Mouse (Mus musculus) kidney, postnatal 36 days (tissue): ENCODE results near the gene 4933415F23Rik.
A peak's percentile ranks its signal among the peaks of the same experiment; 100 is the strongest.

Source experiments
- DNase-seq, 2 experiments: peaks; one replicate each; pipeline ENCODE4 v3.0.0; 2021 to 2022; ENCODE audit warnings: mixed read lengths in 2 of 2

4933415F23Rik gene

GRCm38 (mm10) chr1:23102021-23102420 lies at the start of gene 4933415F23Rik:
TSS of gene 4933415F23Rik (minus strand) at chr1:23102253.
- no peak for DNase-seq

DNA sequence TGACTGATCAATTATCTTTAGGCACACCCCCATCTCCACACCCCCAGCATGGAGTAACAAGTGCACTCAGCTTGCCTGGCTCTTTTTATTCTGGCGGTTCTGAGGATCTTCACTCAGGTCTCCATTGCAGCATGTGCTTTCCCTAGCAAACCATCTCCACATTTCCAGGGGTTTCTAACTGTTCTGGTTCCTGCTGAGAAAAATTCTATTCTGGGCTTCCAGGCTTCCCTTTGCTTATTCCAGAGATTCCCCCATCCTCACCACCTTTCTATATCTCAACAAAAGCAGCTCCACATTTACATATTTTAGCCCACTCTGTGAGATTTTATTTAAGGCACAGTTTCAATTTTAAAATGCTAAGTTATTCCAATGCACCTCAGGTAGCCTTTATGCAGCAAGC lies 49.7 kb upstream of the 4933415F23Rik start:
- DNase-seq: no peak

- DNase-seq: no peak
Measured at GRCm38 (mm10) chr1:23146198-23146873, 44.3 kb upstream of the 4933415F23Rik start.

GRCm38 (mm10) chr1:23141121-23141811 lies 39.2 kb upstream of the 4933415F23Rik start:
- no peak for DNase-seq

- peak; percentile 50 to 76 for DNase-seq
Measured at GRCm38 (mm10) chr1:23140530-23140929, 38.5 kb upstream of the 4933415F23Rik start.

DNA sequence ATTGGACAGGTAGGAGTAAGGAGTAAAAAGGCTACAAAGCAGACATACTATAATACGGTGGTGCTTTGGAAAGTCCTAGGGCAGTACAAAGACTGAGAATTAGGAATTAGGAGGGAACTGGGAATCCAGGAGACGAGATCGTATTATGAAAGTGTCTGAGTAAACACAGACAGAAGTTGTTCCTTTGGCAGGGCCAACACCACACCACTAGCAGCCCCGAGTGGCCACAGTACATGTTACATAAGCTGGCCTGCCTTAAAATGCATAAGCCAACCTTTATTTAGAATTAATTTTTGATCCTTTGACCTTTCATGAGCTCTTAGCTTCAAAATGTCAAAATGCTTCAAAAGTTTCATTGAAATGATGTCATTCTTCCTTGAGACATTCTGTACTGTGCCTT lies 18.8 kb upstream of the 4933415F23Rik start:
- no peak for DNase-seq

DNA sequence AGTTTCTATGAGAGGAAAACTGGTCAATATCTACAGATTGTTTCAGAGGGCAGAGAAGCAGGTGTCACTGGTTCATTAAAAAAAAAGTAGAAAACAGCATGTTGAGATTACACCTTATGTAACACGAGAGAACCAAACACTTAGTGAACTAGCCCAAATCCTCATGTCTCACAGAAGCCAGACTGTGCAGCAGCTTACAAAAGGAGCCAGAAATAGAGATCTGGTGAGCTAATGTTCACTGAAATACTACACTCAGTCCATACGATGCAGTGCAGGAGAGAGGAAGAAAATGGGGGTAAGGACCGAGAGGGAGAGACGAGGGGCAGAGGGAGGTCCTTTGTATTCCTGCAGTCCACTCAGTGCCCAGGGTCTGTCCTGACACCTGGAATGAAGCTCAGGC lies 17.4 kb upstream of the 4933415F23Rik start:
- no peak for DNase-seq

DNA sequence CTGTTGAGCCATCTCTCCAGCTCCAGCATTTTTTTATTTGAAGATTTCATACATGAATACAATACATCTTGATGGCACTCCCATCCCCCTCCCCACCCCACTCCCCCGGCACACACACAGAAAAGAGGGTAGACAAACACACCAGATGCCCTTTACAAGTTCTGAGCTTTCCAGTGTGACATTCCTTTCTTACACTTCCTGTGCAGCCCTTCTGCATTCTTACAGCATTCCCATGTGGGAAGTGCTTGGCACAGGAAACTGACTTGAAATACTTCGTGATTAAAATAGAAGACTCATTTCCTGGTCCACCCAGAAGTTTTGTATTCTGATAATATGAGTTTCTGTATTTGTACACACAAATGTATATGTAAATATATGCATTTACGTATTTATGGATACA lies 15.4 kb upstream of the 4933415F23Rik start:
- peak; percentile 15 to 18 for DNase-seq

DNA sequence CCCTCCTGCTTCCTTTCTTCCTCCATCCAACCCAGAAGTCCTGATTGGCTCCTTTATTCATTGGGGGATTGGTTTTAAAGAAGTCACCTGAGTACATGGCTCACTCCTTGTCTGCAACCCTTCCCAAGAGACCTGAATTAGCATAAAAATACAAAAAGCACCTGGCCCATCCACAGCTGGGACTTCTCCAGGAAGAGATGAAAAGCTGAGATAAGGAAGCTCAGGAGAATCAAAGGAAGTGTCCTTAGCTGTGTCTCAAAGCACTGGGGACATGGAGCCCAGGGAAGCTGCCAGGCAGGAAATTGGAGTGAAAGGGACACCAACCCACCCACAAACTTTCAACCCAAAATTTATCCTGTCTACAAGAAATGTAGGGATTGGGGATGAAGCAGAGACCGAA lies 7.1 kb upstream of the 4933415F23Rik start:
- peak; percentile 8 to 9 for DNase-seq

GRCm38 (mm10) chr1:23102881-23103280 lies 828 bp upstream of the 4933415F23Rik start:
- no peak for DNase-seq

GRCm38 (mm10) chr1:23099791-23100190 lies 2.3 kb downstream of the 4933415F23Rik start:
- no peak for DNase-seq

DNA sequence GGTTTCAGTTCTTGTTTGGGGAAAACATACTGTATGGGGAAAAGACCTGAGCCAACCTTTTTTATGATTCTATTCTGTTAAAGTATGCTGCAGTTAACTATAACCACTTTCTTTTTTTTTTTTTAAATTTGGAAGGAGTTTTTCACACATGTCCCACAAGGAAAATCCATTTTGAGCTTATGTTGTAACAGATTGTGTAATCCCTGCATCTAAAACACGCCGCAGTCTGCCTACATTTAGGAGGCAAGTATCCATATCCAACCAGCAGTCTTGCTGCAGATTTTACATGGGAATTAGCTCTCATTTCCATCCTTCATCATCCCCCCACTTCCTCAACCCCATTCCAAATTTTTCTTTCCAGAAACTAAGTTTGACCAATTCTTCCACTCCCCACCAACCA lies 3.6 kb downstream of the 4933415F23Rik start:
- DNase-seq: no peak

- no peak for DNase-seq
Measured at GRCm38 (mm10) chr1:23097996-23098395, 4.1 kb downstream of the 4933415F23Rik start.

GRCm38 (mm10) chr1:23067715-23068114 lies 34.3 kb downstream of the 4933415F23Rik start:
- DNase-seq: no peak

GRCm38 (mm10) chr1:23064717-23065475 lies 37.2 kb downstream of the 4933415F23Rik start:
- DNase-seq: no peak

DNA sequence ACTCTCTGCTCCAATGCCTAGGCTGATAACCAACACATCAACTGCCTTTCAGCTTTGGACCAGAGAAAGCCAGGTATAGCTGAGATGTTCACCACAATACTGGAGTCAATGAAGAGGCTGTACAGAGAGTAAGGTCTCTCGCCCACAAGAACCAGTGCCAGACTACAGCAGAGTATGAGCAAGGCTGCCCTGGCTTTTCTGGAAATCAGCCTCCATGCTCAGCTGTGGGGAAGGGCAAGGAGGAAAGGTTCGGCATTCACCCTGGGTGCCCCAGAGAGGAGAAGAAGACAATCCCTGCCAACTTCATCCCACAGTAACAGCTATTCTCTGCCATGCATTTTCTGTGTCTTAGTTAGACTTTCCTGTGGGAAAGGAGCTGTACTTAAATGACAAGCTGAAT lies 38.1 kb downstream of the 4933415F23Rik start:
- DNase-seq: no peak

- DNase-seq: peak; percentile 44 to 66
Measured at GRCm38 (mm10) chr1:23061614-23062373, 40.3 kb downstream of the 4933415F23Rik start.

DNA sequence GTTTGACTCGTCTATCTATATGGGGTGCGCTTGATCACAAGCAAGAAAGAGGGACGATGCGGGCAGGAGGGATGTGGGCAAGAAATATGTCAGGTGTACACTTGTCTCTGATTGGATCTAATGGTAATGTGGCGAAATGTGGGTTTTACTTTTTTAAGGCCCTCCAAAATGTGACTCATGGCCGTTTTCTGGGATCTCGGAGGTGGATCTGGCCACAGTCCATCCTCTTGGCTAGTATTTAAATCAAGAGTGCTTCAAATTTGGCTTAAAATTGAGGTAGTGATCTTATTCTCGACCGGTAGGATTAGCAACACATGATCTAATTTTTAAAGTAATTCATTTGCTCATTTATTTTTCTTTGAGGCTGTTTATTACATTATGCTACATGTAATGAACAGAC lies 42.0 kb downstream of the 4933415F23Rik start:
- DNase-seq: no peak
